Mouse (Mus musculus): ENCODE measurements at regions not wholly inside any gene's neighbourhood (a gene's known extent, or its start where the extent isn't known, plus 50 kb on each side); places are given as distances from the start of the nearest gene placed in this dataset.
A peak's percentile ranks its signal among the peaks of the same experiment; 100 is the strongest.
"Not testable (repeated sequence)": the region's sequence is repeated elsewhere in the genome, so short reads cannot be mapped to it uniquely, and the experiment has no call there.

- H3K4me3 ChIP-seq = no peak overlapping the region
- H3K9ac ChIP-seq = no peak overlapping the region
- no peak for ATAC-seq (ENCODE audit: borderline replicate concordance, extremely low read depth, low FRiP score, low TSS enrichment)
- H3K4me2 ChIP-seq = no peak overlapping the region
- no peaks in the 10 kb centered on the region for H3K4me1 ChIP-seq
- H3K27me3 ChIP-seq = no peaks in the 10 kb centered on the region
- no peaks in the 10 kb centered on the region for H3K9me3 ChIP-seq
- H3K27ac ChIP-seq = no peak overlapping the region
- 63% methylated on average over 2 of the region's 2 CpGs for WGBS
- no peaks in the 10 kb centered on the region for H3K36me3 ChIP-seq
Measured at GRCm38 (mm10) chr1:150160314-150160713, 60.5 kb downstream of the Ptgs2 start.

DNA sequence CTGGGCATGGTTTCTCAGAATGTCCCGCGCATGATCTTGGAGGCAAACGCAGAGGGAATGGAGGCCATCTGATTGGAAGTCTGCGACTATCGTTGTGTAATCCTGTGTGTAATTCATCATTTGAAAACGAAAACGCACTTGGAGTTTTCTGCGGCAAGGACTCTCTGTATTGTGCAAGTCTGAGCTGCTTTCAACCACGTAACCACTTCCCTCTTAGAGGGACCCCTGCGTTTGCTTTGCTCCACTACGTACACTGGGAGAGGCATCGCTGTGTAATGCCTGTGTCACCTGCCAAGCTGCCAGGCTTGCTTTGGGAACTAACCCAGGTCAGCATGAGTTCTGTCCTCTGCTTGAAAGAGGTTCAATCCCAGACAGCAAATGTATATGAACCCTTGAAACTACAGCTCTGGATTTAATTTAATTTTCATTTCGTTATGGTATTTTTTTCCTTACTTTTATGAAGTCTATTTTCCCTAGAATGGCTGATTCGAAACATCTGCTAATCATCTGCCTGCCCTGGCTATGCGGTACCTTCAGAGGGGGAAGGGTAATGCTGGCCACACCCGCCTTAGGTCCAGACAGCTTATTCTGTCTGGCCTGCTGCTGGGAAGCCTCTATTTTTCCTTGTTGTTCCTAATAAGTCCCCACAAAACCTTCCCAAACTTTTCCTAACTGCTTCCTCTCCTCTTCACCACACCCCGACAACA lies 65.2 kb downstream of the Ptgs2 start:
- no peaks in the 10 kb centered on the region for H3K36me3 ChIP-seq
- peak; percentile 82; the same call in 1 of the 2 replicates for ATAC-seq (ENCODE audit: borderline replicate concordance, extremely low read depth, low FRiP score, low TSS enrichment)
- no peaks in the 10 kb centered on the region for H3K9me3 ChIP-seq
- no peaks in the 10 kb centered on the region for H3K4me1 ChIP-seq
- WGBS = 53% methylated on average over 17 of the region's 17 CpGs
- H3K4me2 ChIP-seq = peak overlapping the region; percentile 35
- H3K27me3 ChIP-seq = no peaks in the 10 kb centered on the region
- no peak overlapping the region for H3K27ac ChIP-seq
- H3K9ac ChIP-seq = no peak overlapping the region
- H3K4me3 ChIP-seq = peak overlapping the region; percentile 5; the same call in 1 of the 2 replicates

DNA sequence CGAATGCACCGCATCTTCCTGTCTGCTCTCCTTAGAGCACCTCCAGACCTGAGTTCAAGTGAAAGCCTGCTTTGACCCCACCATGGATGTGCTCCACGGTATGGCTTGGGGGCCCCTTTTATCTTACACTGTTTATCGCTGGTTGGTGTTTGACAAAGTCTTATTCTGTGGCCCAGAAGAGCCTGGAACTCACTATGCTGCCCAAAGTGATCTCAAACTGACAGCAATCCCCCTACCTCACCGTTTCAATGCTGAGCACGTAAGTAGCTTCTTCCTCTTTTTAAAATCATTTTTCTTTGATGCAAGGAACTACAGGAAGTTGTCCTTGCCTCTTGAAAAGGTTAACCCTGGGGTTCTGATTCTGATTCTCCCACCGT lies 65.8 kb downstream of the Ptgs2 start:
- Histone ChIP-seq H3K4me3 (no peak overlapping the region), H3K9me3 (no peaks in the 10 kb centered on the region), H3K4me1 (no peaks in the 10 kb centered on the region), H3K36me3 (no peaks in the 10 kb centered on the region), H3K4me2 (no peak overlapping the region), H3K27me3 (no peaks in the 10 kb centered on the region), H3K9ac (no peak overlapping the region), H3K27ac (no peak overlapping the region)
- ATAC-seq (ENCODE audit: borderline replicate concordance, extremely low read depth, low FRiP score, low TSS enrichment) = no peak
- 66% methylated on average over 7 of the region's 7 CpGs for WGBS

GRCm38 (mm10) chr1:150167172-150167571 lies 67.3 kb downstream of the Ptgs2 start:
- H3K36me3 ChIP-seq = no peaks in the 10 kb centered on the region
- no peak overlapping the region for H3K4me3 ChIP-seq
- no peak for ATAC-seq (ENCODE audit: borderline replicate concordance, extremely low read depth, low FRiP score, low TSS enrichment)
- no peak overlapping the region for H3K27ac ChIP-seq
- no peak overlapping the region for H3K4me2 ChIP-seq
- H3K27me3 ChIP-seq = no peaks in the 10 kb centered on the region
- H3K9me3 ChIP-seq = no peaks in the 10 kb centered on the region
- no peak overlapping the region for H3K9ac ChIP-seq
- H3K4me1 ChIP-seq = no peaks in the 10 kb centered on the region

DNA sequence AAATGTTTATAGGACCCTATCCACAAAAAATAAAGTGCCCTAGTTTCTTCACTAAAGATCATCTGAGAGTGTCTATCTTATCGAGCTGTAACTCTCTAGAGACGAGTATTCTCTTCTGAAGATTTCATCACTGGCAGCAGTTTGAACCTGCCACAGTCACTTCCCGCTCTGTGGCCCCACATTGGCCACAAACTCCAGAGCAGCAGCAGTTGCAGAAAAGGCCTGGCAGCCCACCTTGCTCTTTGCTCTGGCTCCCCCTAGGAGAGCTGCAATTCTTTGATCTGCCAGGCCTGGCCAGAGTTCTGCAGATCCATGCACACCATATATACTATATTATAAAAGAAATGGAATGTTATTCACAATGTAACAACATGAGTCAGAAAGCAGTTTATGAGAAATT lies 74.4 kb downstream of the Ptgs2 start:
- H3K4me3 ChIP-seq = no peak overlapping the region
- H3K4me2 ChIP-seq = no peak overlapping the region
- no peak overlapping the region for H3K9ac ChIP-seq
- no peaks in the 10 kb centered on the region for H3K9me3 ChIP-seq
- no peaks in the 10 kb centered on the region for H3K36me3 ChIP-seq
- H3K4me1 ChIP-seq = no peaks in the 10 kb centered on the region
- H3K27me3 ChIP-seq = no peaks in the 10 kb centered on the region
- ATAC-seq (ENCODE audit: borderline replicate concordance, extremely low read depth, low FRiP score, low TSS enrichment) = no peak
- WGBS = 69% methylated on average over 3 of the region's 3 CpGs
- no peak overlapping the region for H3K27ac ChIP-seq

DNA sequence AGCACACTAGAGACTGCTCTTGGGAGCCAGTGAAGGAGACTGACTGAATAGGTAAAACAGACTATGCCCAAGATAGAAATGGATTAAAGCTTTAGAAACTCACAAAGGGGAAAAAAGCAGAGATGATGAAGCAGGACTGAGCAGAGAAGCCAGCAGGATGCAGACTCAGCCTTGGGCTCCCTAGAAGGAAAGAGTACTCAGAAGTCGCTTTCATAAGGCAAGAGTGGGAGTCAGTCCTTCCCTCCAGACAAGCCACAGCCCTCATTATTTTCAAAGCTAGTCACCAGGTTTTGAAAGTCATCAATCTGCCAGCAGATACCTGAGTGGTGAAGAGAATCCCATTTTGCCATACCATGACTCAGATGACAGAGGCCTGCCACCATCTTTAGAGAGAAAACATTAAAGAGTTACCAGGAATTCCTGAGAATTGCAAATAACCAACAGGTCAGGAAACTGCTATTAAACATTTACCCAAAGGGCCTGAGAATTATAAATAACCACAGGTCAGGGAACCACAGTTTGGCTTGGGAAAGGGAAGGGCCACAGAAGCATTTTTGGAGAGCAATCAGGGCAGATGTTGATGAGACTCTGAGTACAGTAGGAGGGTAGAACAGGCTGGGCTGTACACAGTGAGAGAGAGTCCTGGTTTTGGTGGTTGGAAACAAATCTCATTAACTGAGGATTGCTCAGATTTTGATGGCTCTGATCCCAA lies 77.4 kb downstream of the Ptgs2 start:
- H3K4me1 ChIP-seq = no peaks in the 10 kb centered on the region
- no peak overlapping the region for H3K27ac ChIP-seq
- H3K9me3 ChIP-seq = no peaks in the 10 kb centered on the region
- ATAC-seq (ENCODE audit: borderline replicate concordance, extremely low read depth, low FRiP score, low TSS enrichment) = no peak
- H3K27me3 ChIP-seq = no peaks in the 10 kb centered on the region
- no peaks in the 10 kb centered on the region for H3K36me3 ChIP-seq
- no peak overlapping the region for H3K4me3 ChIP-seq
- 88% methylated on average over 1 of the region's 1 CpGs for WGBS
- H3K9ac ChIP-seq = no peak overlapping the region
- H3K4me2 ChIP-seq = no peak overlapping the region

DNA sequence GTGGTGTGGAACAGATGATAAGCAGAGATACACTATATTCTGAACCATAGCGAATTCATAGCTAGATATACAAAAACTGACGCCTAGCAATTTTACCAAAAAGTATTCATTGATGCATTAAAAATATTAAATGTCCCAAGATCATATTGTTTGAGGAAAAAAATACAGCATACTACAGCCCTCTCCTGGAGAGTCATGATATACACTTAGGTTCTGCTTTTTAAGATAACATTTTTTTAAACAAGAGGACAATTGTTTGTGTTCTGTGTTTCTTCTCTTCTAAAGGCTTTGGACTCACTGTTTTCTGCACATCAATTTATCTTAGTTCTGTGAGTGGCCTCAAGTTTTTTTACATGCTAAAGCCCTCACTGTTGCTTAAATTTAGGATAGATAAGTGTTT lies 102.2 kb downstream of the Ptgs2 start:
- Histone ChIP-seq H3K27ac (no peak overlapping the region), H3K4me3 (no peak overlapping the region), H3K9ac (no peak overlapping the region), H3K36me3 (no peaks in the 10 kb centered on the region), H3K9me3 (no peaks in the 10 kb centered on the region), H3K27me3 (no peaks in the 10 kb centered on the region), H3K4me1 (no peaks in the 10 kb centered on the region), H3K4me2 (no peak overlapping the region)
- ATAC-seq (ENCODE audit: borderline replicate concordance, extremely low read depth, low FRiP score, low TSS enrichment) = no peak
- 71% methylated on average over 2 of the region's 2 CpGs for WGBS

- no peak overlapping the region for H3K4me3 ChIP-seq
- no peaks in the 10 kb centered on the region for H3K4me1 ChIP-seq
- no peak overlapping the region for H3K27ac ChIP-seq
- H3K9me3 ChIP-seq = no peaks in the 10 kb centered on the region
- H3K4me2 ChIP-seq = no peak overlapping the region
- no peaks in the 10 kb centered on the region for H3K36me3 ChIP-seq
- no peak for ATAC-seq (ENCODE audit: borderline replicate concordance, extremely low read depth, low FRiP score, low TSS enrichment)
- no peaks in the 10 kb centered on the region for H3K27me3 ChIP-seq
- no peak overlapping the region for H3K9ac ChIP-seq
Measured at GRCm38 (mm10) chr1:150212454-150212853, 106.8 kb upstream of the Pdc start.

DNA sequence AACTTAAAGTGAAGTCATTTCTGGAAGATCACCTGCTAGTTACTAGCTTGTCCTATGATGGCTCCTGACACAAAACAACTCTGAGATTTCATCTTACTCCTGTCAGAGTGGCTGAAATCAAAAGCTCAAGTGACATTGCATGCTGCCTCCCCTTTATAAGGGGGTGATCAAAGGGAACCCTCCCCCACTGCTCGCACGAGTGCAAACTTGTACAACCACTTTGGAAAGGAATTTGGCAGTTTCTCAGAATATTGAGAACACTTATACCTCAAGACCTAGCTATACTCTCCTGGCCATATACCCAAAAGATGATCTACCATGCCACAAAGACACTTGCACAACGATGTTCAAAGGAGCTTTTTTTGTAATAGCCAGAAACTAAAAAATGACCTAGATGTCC lies 102.5 kb upstream of the Pdc start:
- Histone ChIP-seq H3K9ac (no peak overlapping the region), H3K27me3 (no peaks in the 10 kb centered on the region), H3K4me2 (no peak overlapping the region), H3K9me3 (no peaks in the 10 kb centered on the region), H3K4me1 (no peaks in the 10 kb centered on the region), H3K4me3 (no peak overlapping the region), H3K27ac (no peak overlapping the region), H3K36me3 (no peaks in the 10 kb centered on the region)
- WGBS = 53% methylated on average over 3 of the region's 3 CpGs
- ATAC-seq (ENCODE audit: borderline replicate concordance, extremely low read depth, low FRiP score, low TSS enrichment) = peak; percentile 59; the same call in 1 of the 2 replicates

DNA sequence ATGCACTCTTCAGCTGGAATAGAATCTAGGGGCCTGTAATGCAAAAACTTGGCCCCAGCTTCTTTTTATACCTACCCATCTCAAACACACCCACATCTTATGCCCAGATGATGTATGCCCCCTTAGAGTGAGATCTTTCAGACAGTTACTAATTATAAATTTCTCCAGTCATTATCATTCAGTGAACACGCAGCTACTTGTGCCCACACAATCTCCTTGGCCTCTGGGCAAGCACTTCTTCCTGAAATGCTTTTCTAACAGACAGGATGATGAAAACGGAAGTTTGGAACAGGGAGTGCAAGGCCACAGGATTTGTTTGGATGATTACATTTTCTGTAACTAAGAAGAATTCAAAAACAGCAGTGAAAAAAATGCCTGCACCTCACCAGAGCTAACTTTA lies 100.4 kb upstream of the Pdc start:
- no peak overlapping the region for H3K4me2 ChIP-seq
- H3K9me3 ChIP-seq = no peaks in the 10 kb centered on the region
- no peak for ATAC-seq (ENCODE audit: borderline replicate concordance, extremely low read depth, low FRiP score, low TSS enrichment)
- H3K9ac ChIP-seq = no peak overlapping the region
- WGBS = 52% methylated on average over 2 of the region's 2 CpGs
- H3K4me1 ChIP-seq = no peaks in the 10 kb centered on the region
- no peak overlapping the region for H3K27ac ChIP-seq
- no peak overlapping the region for H3K4me3 ChIP-seq
- no peaks in the 10 kb centered on the region for H3K27me3 ChIP-seq
- H3K36me3 ChIP-seq = no peaks in the 10 kb centered on the region

DNA sequence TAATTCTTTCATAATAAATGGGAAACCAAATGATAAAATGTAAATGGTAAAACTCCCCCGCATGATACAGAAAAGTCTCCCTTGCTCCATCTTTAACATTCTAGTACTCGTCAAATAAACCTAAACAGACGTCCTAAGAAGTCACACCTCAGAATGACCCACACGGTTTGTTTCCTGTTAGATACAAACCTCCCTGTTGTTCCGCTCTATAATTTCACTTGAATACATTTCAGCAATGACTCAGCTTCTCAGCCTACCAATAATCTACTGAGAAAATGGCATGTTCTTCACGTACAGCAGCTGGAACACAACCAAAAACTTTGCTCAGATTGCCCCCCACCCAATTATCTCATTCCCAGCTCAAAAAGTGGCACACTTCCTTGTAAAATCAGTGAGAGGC lies 93.7 kb upstream of the Pdc start:
- Histone ChIP-seq H3K4me3 (no peak overlapping the region), H3K9ac (no peak overlapping the region), H3K27me3 (no peaks in the 10 kb centered on the region), H3K27ac (no peak overlapping the region), H3K4me1 (no peaks in the 10 kb centered on the region), H3K9me3 (no peaks in the 10 kb centered on the region), H3K36me3 (no peaks in the 10 kb centered on the region), H3K4me2 (no peak overlapping the region)
- no peak for ATAC-seq (ENCODE audit: borderline replicate concordance, extremely low read depth, low FRiP score, low TSS enrichment)
- 62% methylated on average over 6 of the region's 6 CpGs for WGBS

- not testable (repeated sequence) for H3K4me1 ChIP-seq; H3K4me2 ChIP-seq; H3K9ac ChIP-seq; ATAC-seq (ENCODE audit: borderline replicate concordance, extremely low read depth, low FRiP score, low TSS enrichment); H3K27me3 ChIP-seq; H3K4me3 ChIP-seq; H3K9me3 ChIP-seq; H3K36me3 ChIP-seq; H3K27ac ChIP-seq
- 75% methylated on average over 1 of the region's 1 CpGs for WGBS
Measured at GRCm38 (mm10) chr1:150239504-150239903, 79.7 kb upstream of the Pdc start.
